Mouse (Mus musculus) stomach, embryonic 16.5 days (tissue): ENCODE data around the gene Snai1. TPM values are rescaled to one million over a fixed set of nuclear protein-coding genes. Genes with fewer than 3 reads are reported as not detected.

Source experiments
- ATAC-seq: fragments of 200-750 bp; cut with Nextera tagmentation; 2 replicates; pipeline ENCODE4 v1.8.0; 2017; ENCODE audit warnings: moderate number of reproducible peaks, moderate TSS enrichment; ENCODE audit not compliant: insufficient read depth, low FRiP score
- H3K27ac ChIP-seq: fragments of 300-500 bp; sonication (generic); 2 replicates; pipeline ENCODE4 v1.5.1; 2014; ENCODE audit warnings: low read length
- H3K27me3 ChIP-seq: fragments of 300-500 bp; sonication (generic); 2 replicates; pipeline ENCODE4 v1.6.1; 2014; ENCODE audit warnings: low read length, control low read depth, mixed read lengths; ENCODE audit not compliant: control insufficient read depth, insufficient read depth
- H3K36me3 ChIP-seq: fragments of 300-500 bp; sonication (generic); 2 replicates; pipeline ENCODE4 v1.6.1; 2014; ENCODE audit warnings: low read length; ENCODE audit not compliant: control insufficient read depth, insufficient read depth
- H3K4me1 ChIP-seq: fragments of 300-500 bp; sonication (generic); 2 replicates; pipeline ENCODE4 v1.6.1; 2014; ENCODE audit warnings: low read length, control low read depth, mixed read lengths; ENCODE audit not compliant: control insufficient read depth, insufficient read depth
- H3K4me2 ChIP-seq: fragments of 300-500 bp; sonication (generic); 2 replicates; pipeline ENCODE4 v1.6.1; 2014; ENCODE audit warnings: low read depth, low read length, mixed read lengths
- H3K4me3 ChIP-seq: fragments of 300-500 bp; sonication (generic); replicated peaks from 2 replicates; pipeline ENCODE4 v1.5.1; 2014; ENCODE audit warnings: mild to moderate bottlenecking, low read length
- H3K9ac ChIP-seq: fragments of 300-500 bp; sonication (generic); 2 replicates; pipeline ENCODE4 v1.6.1; 2014; ENCODE audit warnings: low read length
- H3K9me3 ChIP-seq: fragments of 300-500 bp; sonication (generic); replicated peaks from 2 replicates; pipeline ENCODE4 v1.6.1; 2016; ENCODE audit warnings: low read length, control low read depth; ENCODE audit not compliant: control insufficient read depth
- WGBS: fragments of 180-500 bp; shearing (Covaris S2); extraction: QIAGEN DNeasy Blood & Tissue Kit; methylation state at CpG from one replicate; pipeline ENCODE4 v1.1.7; 2014; 5-methylcytosine and 5-hydroxymethylcytosine counted together
- polyA plus RNA-seq: library from polyadenylated mRNA; unstranded; fragments of >200 nt; fragmentation: Nextera tagmentation; extraction: Ambion mirVana; gene quantifications from 2 replicates; pipeline ENCODE4 v1.2.1, GENCODE M21; 2015

The Snai1 gene
- polyA plus RNA-seq, 1 experiment from 2014 or later = 15.9 TPM

- ATAC-seq = no peak
These were observed 48.0 kb downstream of the Snai1 start for GRCm38 (mm10) chr2:167586041-167586440.

GRCm38 (mm10) chr2:167586976-167587375, 49.0 kb downstream of the Snai1 start:
- Histone ChIP-seq H3K4me2 (no peak overlapping the region), H3K4me1 (peaks cover 38% of the 10 kb centered on the region), H3K4me3 (no peak overlapping the region), H3K27me3 (no peaks in the 10 kb centered on the region), H3K9me3 (no peaks in the 10 kb centered on the region), H3K36me3 (no peaks in the 10 kb centered on the region), H3K27ac (peak overlapping the region; percentile 74), H3K9ac (0 out of 2 replicates have a peak overlapping the region, but pooled peaks have one; percentile 22)
- WGBS = 14% methylated on average over 9 of the region's 9 CpGs
- ATAC-seq = peak; percentile 30; the same call in 1 of the 2 replicates

More at GRCm38 (mm10) chr2:167586041-167586440, 48.0 kb downstream of the Snai1 start:
- Histone ChIP-seq H3K36me3 (no peaks in the 10 kb centered on the region), H3K4me2 (no peak overlapping the region), H3K27me3 (no peaks in the 10 kb centered on the region), H3K27ac (peak overlapping the region; percentile 74), H3K9ac (peak overlapping the region; percentile 57), H3K4me1 (peaks cover 40% of the 10 kb centered on the region), H3K9me3 (no peaks in the 10 kb centered on the region), H3K4me3 (no peak overlapping the region)
- WGBS = 32% methylated on average over 8 of the region's 8 CpGs

GRCm38 (mm10) chr2:167588774-167589577, 51.0 kb downstream of the Snai1 start:
- peak; percentile 43; the same call in 1 of the 2 replicates for ATAC-seq
- H3K4me1 ChIP-seq = peaks cover 27% of the 10 kb centered on the region
- no peaks in the 10 kb centered on the region for H3K36me3 ChIP-seq
- peak overlapping the region; percentile 19 for H3K9ac ChIP-seq
- 23% methylated on average over 21 of the region's 21 CpGs for WGBS
- peak overlapping the region; percentile 30 for H3K4me2 ChIP-seq
- peak overlapping the region; percentile 73 for H3K27ac ChIP-seq
- H3K27me3 ChIP-seq = no peaks in the 10 kb centered on the region
- no peaks in the 10 kb centered on the region for H3K9me3 ChIP-seq
- peak overlapping the region; percentile 30 for H3K4me3 ChIP-seq

Other genes with a start within 250 kb of the Snai1 start
- 7.0 and 7.5 TPM in 2 replicates for gene B4galt5, start 189.0 kb upstream of the Snai1 start, polyA plus RNA-seq
- 21.5 and 21.7 TPM in 2 replicates for gene Slc9a8, start 116.5 kb upstream of the Snai1 start, polyA plus RNA-seq
- gene Rnf114, start 45.5 kb upstream of the Snai1 start, polyA plus RNA-seq = 68.7 and 73.3 TPM in 2 replicates
- gene Spata2, start 45.3 kb upstream of the Snai1 start, polyA plus RNA-seq = 13.8 and 15.9 TPM in 2 replicates
- gene Ube2v1, start 93.9 kb downstream of the Snai1 start, polyA plus RNA-seq = 267 and 298 TPM in 2 replicates
- gene Gm20431, start 123.3 kb downstream of the Snai1 start, polyA plus RNA-seq = 9.2 TPM in 1 of 2 replicates, not detected in the other
- gene Cebpb, start 150.7 kb downstream of the Snai1 start, polyA plus RNA-seq = 0.69 and 0.92 TPM in 2 replicates
- 35.7 and 36.8 TPM in 2 replicates for gene Tmem189, start 151.6 kb downstream of the Snai1 start, polyA plus RNA-seq